Mouse (Mus musculus): ENCODE data around the gene Colgalt1.

DNA sequence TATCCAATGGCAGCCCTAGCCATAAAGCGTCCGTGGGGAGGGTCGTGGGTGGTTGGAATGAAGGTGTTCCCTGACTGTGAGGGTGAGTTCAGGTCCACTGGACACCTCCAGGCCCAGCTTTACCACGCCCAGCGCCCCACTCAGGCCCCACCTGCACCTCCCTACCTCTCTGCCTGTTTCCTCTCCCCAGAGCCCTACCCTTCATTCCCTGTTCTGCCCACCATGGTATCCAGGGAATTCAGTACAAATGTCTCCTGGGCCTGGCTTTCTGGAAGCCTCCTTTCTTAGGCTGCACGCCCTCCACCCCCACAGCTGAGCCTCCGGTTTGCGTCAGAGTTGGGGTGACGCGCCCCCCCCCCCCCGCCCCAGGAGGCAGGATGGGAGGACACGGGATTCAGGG is 59.4 kb downstream of the Colgalt1 start:
- TF ChIP-seq NRF1 (IDR thresholded peaks at IDR 0.05; ENCODE audit: insufficient read depth, low read depth, low read length, poor library complexity, severe bottlenecking), result no peak
- TF ChIP-seq CTCF (IDR thresholded peaks at IDR 0.05 in 2 of 3, conservative IDR thresholded peaks at IDR 0.05 in 1 of 3; ENCODE audit: control insufficient read depth in 1 of 3, insufficient read depth in 1 of 3, low read depth in 2 of 3, low read length in 3 of 3, poor library complexity in 1 of 3, severe bottlenecking in 1 of 3), result no peak
- no peak for TF ChIP-seq ZNF384 (IDR thresholded peaks at IDR 0.05; ENCODE audit: low read depth, low read length)
- TF ChIP-seq POLR2A (IDR thresholded peaks at IDR 0.05; ENCODE audit: control insufficient read depth in 1 of 2, insufficient read depth in 1 of 2, low read depth in 1 of 2, low read length in 2 of 2, poor library complexity in 1 of 2), result 0 out of 4 replicates have a peak, but pooled peaks of 1 of the 2 experiments have one; percentile 21
- TF ChIP-seq BHLHE40 (IDR thresholded peaks at IDR 0.05; ENCODE audit: borderline replicate concordance, low read depth, low read length), result no peak
- no peak for TF ChIP-seq RCOR1 (IDR thresholded peaks at IDR 0.05; ENCODE audit: low read depth, low read length)
- no peak for TF ChIP-seq EP300 (IDR thresholded peaks at IDR 0.05; ENCODE audit: low read depth in 1 of 2, low read length in 2 of 2)
- TF ChIP-seq UBTF (IDR thresholded peaks at IDR 0.05; ENCODE audit: borderline replicate concordance, insufficient read depth, low read depth, low read length), result no peak
- no peak for TF ChIP-seq ZC3H11A (IDR thresholded peaks at IDR 0.05; ENCODE audit: low read depth, low read length)
- no peak for TF ChIP-seq MAZ (IDR thresholded peaks at IDR 0.05; ENCODE audit: low read depth, low read length)
- no peak for TF ChIP-seq MAX (IDR thresholded peaks at IDR 0.05; ENCODE audit: low read length)
- no peak for TF ChIP-seq POLR2AphosphoS5 (IDR thresholded peaks at IDR 0.05; ENCODE audit: borderline replicate concordance, low read depth, low read length)
- TF ChIP-seq MAFK (IDR thresholded peaks at IDR 0.05; ENCODE audit: borderline replicate concordance, low read depth, low read length), result no peak
